Mouse (Mus musculus) gastrocnemius, postnatal 4 days (tissue): ENCODE measurements around the gene Abcb10. TPM values are rescaled to one million over a fixed set of nuclear protein-coding genes. Genes with fewer than 3 reads are reported as not detected.

Experiments
- DNase-seq, 2 experiments: peaks; one replicate each; pipeline ENCODE4 v3.0.0; 2021 to 2022; ENCODE audit warnings: low spot score in 2 of 2, mixed read lengths in 2 of 2
- microRNA-seq: library from miRNA; unstranded; fragments of <30 nt; microRNA quantifications from one replicate; pipeline ENCODE4 v1.2.0, GENCODE M21; 2021
- total RNA-seq, 2 experiments: library from RNA; stranded (reverse); gene quantifications; 2 replicates each; pipeline ENCODE4 v1.2.3; 2021

Gene Abcb10
- total RNA-seq, 2 experiments from 2014 or later, result 14.0 to 15.5 TPM

DNA sequence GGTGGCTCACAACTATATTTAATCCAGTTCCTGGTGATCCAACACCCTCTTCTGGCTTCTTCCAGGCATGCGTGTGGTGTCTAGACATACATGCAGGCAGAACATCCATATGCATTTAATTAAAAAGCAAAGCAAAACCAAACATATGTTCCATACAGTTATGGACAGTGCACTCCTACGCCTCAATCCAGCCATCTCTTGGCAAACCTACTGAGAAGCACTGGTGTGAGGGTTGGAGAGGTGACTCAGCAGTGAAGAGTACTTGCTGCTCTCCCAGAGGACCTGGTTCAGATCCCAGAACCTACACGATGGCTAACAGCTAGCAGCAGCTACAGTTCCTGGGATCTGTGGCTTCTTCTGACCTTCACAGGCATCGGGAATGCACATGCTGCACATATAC is 70.7 kb downstream of the Abcb10 start:
- no peak for DNase-seq

DNA sequence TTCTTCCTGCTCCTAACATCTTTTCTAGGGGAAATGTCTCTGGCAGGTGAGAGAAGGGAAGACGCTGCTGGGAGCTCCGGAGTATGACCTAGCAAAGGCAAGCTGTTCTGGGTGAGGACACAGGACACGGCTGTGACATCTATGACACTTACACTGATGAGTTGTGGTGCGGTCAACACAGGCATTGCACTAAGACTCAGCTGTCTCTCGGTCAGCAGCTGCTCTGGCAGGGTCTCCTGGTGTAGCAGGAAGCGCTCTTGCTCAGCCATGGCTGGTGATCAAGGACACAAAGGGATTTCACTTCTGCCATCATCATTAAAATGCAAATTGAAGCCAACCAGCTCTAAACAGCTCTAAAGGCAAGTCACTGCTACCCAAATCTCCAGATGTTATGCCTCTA is 75.3 kb downstream of the Abcb10 start:
- no peak for DNase-seq

DNA sequence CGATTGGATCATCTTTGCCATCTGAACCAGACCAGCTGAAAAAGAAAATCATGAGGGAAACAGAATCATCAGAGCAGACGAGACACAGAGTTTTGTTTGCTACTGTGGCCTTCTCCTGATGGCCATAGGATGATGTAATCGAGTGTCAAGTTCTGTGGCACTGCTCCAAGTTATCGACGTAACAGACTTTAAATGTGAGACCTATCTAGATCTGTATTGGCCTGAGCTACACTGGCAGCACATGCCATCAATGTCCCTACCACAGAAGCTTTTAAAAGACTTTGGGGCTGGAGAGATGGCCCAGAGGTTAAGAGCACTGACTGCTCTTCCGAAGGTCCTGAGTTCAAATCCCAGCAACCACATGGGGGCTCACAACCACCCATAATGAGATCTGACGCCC is 80.3 kb downstream of the Abcb10 start:
- no peak for DNase-seq

Small RNAs within 50 kb of the gene (microRNA-seq; reads per million reads assigned to microRNA genes)
- gene Mir1967, result not detected

Other genes starting within 250 kb of the Abcb10 start
- 10 to 100 TPM; 14.2 to 14.3 TPM for gene Rab4a, start 177.1 kb downstream of the Abcb10 start, total RNA-seq
- gene Ccsap, start 122.9 kb downstream of the Abcb10 start, total RNA-seq, result 1 to 10 TPM; 3.5 to 4.9 TPM
- over 10,000 TPM; 33,708 to 36,184 TPM for gene Acta1, start 88.4 kb downstream of the Abcb10 start, total RNA-seq
- gene Nup133, start 33.9 kb downstream of the Abcb10 start, total RNA-seq, result 10 to 100 TPM; 17.1 to 19.7 TPM
- 10 to 100 TPM; 17.5 to 21.9 TPM for gene Taf5l, start 38.3 kb upstream of the Abcb10 start, total RNA-seq
- 10 to 100 TPM in 1 of 2 experiments, 1 to 10 TPM in 1; 9.8 to 10.5 TPM for gene Urb2, start 38.4 kb upstream of the Abcb10 start, total RNA-seq
- 10 to 100 TPM; 47.4 to 54.6 TPM for gene Galnt2, start 248.3 kb upstream of the Abcb10 start, total RNA-seq